Mouse (Mus musculus) layer of hippocampus, adult 8-10 months (tissue): Measurements from ENCODE around the gene Tmem206. TPM values are rescaled to one million over a fixed set of nuclear protein-coding genes. Genes with fewer than 3 reads are reported as not detected.
A peak's percentile ranks its signal among the peaks of the same experiment; 100 is the strongest.

ENCODE experiments used
- DNase-seq, 2 experiments: peaks; one replicate each; pipeline ENCODE4 v3.0.0; 2022; ENCODE audit warnings: low spot score in 2 of 2
- total RNA-seq, 4 experiments: library from RNA; stranded (reverse); gene quantifications; 2 replicates each; pipeline ENCODE4 v1.2.4; 2022

The Tmem206 gene
- total RNA-seq, 4 experiments from 2014 or later, result 9.0 to 15.2 (median 11.7) TPM

- no peak for DNase-seq
Observed at GRCm38 (mm10) chr1:191350355-191350754, 24.6 kb downstream of the Tmem206 start.

GRCm38 (mm10) chr1:191352786-191353488, 27.2 kb downstream of the Tmem206 start:
- no peak for DNase-seq

- DNase-seq, result no peak
Observed at GRCm38 (mm10) chr1:191353836-191354235, 28.1 kb downstream of the Tmem206 start.

GRCm38 (mm10) chr1:191356936-191357335, 31.2 kb downstream of the Tmem206 start:
- DNase-seq, result no peak

- DNase-seq, result no peak
Observed at GRCm38 (mm10) chr1:191359478-191359877, 33.8 kb downstream of the Tmem206 start.

- no peak for DNase-seq
Observed at GRCm38 (mm10) chr1:191362412-191362811, 36.7 kb downstream of the Tmem206 start.

GRCm38 (mm10) chr1:191364477-191364876, 38.8 kb downstream of the Tmem206 start:
- no peak for DNase-seq

- DNase-seq, result no peak
Observed at GRCm38 (mm10) chr1:191368193-191368592, 42.5 kb downstream of the Tmem206 start.

- DNase-seq, result no peak
Observed at GRCm38 (mm10) chr1:191369140-191369539, 43.4 kb downstream of the Tmem206 start.

GRCm38 (mm10) chr1:191374993-191375643, 49.4 kb downstream of the Tmem206 start:
- DNase-seq, result no peak

- no peak for DNase-seq
Observed at GRCm38 (mm10) chr1:191375644-191375998, 49.9 kb downstream of the Tmem206 start.

GRCm38 (mm10) chr1:191378080-191378479, 52.4 kb downstream of the Tmem206 start:
- DNase-seq, result no peak

- no peak for DNase-seq
Observed at GRCm38 (mm10) chr1:191380843-191381242, 55.1 kb downstream of the Tmem206 start.

- DNase-seq, result peak; percentile 26 to 47
Observed at GRCm38 (mm10) chr1:191381955-191382736, 56.4 kb downstream of the Tmem206 start.

- DNase-seq, result no peak
Observed at GRCm38 (mm10) chr1:191384786-191385430, 59.2 kb downstream of the Tmem206 start.

GRCm38 (mm10) chr1:191391311-191391710, 65.6 kb downstream of the Tmem206 start:
- DNase-seq, result peak in 1 of 2 experiments; percentile 41

- no peak for DNase-seq
Observed at GRCm38 (mm10) chr1:191393536-191393935, 67.8 kb downstream of the Tmem206 start.

GRCm38 (mm10) chr1:191394126-191394525, 68.4 kb downstream of the Tmem206 start:
- DNase-seq, result no peak

- DNase-seq, result no peak
Observed at GRCm38 (mm10) chr1:191395200-191395599, 69.5 kb downstream of the Tmem206 start.

GRCm38 (mm10) chr1:191395871-191396433, 70.2 kb downstream of the Tmem206 start:
- DNase-seq, result peak in 1 of 2 experiments; percentile 41

- no peak for DNase-seq
Observed at GRCm38 (mm10) chr1:191396446-191396845, 70.7 kb downstream of the Tmem206 start.
